Mouse (Mus musculus) brain, embryonic 14.5 days (tissue): ENCODE data around the gene Pskh1. TPM values are rescaled to one million over a fixed set of nuclear protein-coding genes. Genes with fewer than 3 reads are reported as not detected.

Experiments used
- DNase-seq: peaks from one replicate; pipeline ENCODE4 v3.0.0-alpha.2; 2011; ENCODE audit warnings: low read depth
- CTCF ChIP-seq: fragments of 200-500 bp; IDR thresholded peaks from 2 replicates; pipeline ENCODE4 v1.5.1; 2012; ENCODE audit warnings: inconsistent platforms, mild to moderate bottlenecking, moderate library complexity, borderline replicate concordance; ENCODE audit not compliant: insufficient read depth, insufficient read length; ENCODE audit errors: extremely low read depth
- POLR2A ChIP-seq: fragments of 200-500 bp; IDR thresholded peaks from 2 replicates; pipeline ENCODE4 v1.6.1; 2012; ENCODE audit warnings: mild to moderate bottlenecking, inconsistent platforms, borderline replicate concordance; ENCODE audit not compliant: poor library complexity, insufficient read depth, insufficient read length, severe bottlenecking; ENCODE audit errors: extremely low read depth
- polyA plus RNA-seq: library from polyadenylated mRNA; depleted of rRNA; stranded (reverse); fragments of >200 nt; gene quantifications from 2 replicates; pipeline ENCODE4 v1.2.3, GENCODE M21; 2012

The Pskh1 gene
- polyA plus RNA-seq, 1 experiment, result 23.6 TPM

DNA sequence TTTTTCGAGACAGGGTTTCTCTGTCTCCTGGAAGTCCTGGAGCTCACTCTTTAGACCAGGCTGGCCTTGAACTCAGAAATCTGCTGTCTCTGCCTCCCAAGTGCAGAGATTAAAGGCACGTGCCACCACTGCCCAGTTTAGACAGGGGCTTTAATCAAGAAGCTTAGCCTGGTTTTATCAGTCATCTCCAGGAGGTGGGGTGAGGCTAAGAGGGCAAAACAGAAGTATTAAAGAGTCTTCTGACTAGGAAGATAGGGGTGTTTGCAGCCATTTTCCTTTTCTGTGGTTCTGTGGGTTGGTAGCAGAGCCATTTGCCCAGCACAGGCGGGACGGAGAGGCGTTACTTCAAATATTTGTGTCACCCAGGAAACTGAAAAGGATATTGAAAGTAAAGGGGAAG is 40.9 kb upstream of the Pskh1 start:
- DNase-seq, result no peak
- TF ChIP-seq POLR2A, result no peak
- no peak for TF ChIP-seq CTCF

DNA sequence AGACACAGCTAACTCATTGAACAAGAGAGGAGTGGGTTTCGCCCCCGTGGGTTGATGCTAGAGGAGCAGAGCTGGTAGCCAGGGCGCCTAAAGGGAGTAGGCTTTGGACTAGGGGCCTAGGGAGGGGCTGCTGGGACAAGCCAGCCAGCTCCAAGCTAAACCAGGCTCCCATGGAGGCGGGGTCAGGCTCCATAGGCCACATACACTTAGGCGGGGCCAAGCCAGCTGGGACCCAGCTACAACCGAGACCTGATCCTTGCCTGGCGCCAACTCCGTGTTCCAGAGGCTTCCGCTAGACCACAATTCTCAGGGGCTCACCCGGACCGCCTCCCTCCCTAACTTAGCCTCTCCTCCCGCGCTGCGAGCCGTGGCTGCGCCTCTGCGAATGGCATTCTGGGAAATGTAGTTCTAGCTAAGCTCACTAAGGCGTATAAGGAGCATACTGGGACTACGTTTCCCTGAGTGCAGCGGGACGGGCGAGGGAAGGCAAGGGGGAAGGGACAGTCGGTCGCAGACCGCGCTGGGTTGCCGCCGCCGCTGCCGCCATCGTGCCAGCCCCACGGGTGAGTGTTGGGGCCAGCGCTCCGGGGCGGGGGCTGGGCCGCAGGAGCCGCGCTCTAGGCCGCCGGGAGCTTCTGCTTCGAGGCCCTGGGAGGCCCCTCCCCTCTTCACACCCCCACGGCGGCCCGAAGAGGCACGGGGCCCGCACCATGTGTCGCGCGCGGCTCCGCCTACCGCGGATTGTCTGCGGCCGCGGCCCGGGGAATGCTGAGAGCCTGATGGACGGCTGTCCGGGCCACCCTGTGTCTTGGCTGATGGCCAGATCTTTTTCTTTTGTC is 39.9 kb upstream of the Pskh1 start, which contains the start of gene Nutf2:
Gene Nutf2 (plus strand): TSS at position 438 of the 839 bp plus-strand sequence.
- peak; percentile 99 for DNase-seq
- TF ChIP-seq CTCF (no peak), POLR2A (peak; percentile 95)

GRCm38 (mm10) chr8:105861951-105862350 is 38.3 kb upstream of the Pskh1 start:
- TF ChIP-seq CTCF (peak; percentile 10; the same call in 1 of the 2 replicates), POLR2A (no peak)
- DNase-seq, result peak; percentile 20

DNA sequence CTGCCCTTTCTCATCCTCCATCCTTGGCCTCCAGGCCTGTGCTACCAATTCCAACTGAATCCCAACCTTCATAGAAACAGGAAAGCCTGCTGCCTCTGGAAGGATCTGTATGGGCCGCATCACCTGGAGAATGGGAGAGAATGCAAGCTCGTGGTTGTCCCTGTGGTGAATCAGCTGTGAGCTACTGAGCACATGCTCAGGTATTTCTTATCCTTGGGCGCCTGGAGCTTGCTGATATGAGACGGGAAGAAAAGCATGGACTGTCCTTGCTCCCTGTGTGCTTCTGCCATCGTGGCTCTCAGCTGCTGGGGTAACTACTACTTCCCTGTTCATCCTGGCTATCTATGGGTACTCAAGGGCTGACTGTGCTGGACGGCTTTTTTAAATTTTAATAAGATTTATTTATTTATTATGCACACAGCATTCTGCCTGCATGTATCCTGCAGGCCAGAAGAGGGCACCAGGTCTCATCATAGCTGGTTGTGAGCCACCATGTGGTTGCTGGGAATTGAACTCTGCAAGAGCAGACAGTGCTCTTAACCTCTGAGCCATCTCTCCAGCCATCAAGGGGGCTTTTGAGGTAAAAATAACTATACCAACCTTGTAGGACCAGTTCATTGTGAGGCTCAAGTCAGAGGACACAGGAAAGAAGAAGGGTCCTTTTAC is 33.7 kb upstream of the Pskh1 start:
- TF ChIP-seq CTCF (peak; percentile 23; the same call in 1 of the 2 replicates), POLR2A (no peak)
- DNase-seq, result no peak

GRCm38 (mm10) chr8:105874301-105874700 is 25.9 kb upstream of the Pskh1 start:
- no peak for TF ChIP-seq CTCF
- TF ChIP-seq POLR2A, result no peak
- DNase-seq, result no peak

DNA sequence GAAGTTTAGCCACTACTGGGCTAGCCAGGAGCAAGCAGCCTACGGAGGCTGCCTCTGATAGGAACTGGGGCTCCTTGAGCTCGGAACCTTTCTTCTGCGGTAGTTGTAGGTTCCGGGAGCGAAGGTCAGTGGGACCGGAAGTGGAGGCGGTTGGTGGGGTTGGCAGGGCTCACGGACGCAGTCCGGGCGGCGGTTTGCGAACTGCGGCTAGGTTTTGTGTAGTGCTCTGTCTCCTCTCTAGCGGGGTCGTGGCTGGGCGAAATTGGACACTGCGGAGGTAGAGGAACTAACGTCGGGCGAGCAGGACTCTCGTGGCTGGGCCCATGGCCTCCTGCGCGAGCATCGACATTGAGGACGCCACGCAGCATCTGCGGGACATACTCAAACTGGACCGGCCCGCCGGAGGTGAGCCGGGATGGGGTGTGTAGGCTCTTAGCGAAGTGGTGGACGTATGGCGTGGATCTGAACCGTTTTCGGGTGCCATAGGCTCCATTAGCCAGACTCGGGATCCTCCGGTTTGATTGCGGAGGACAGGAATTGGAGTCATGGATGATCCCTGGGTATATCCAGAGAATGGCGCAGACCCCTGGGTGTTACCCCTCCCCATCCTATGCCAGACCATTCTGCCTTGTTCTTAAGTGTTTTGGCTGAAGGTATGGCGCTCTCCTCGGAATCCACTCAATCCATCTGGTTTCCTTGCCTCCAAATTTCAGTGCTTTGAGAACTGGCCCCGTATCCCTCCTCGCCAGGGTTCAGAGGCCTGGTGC is 19.3 kb upstream of the Pskh1 start, which contains the start of gene Edc4:
Gene Edc4 (plus strand): TSS at position 128 of the 767 bp plus-strand sequence.
- TF ChIP-seq POLR2A (peak; percentile 76; the same call in 1 of the 2 replicates), CTCF (no peak)

GRCm38 (mm10) chr8:105889756-105890465 is 10.3 kb upstream of the Pskh1 start:
- no peak for TF ChIP-seq CTCF
- TF ChIP-seq POLR2A, result no peak
- DNase-seq, result no peak

More for the DNA sequence above, 19.3 kb upstream of the Pskh1 start, which contains the start of gene Edc4:
- DNase-seq, result peak; percentile 91

DNA sequence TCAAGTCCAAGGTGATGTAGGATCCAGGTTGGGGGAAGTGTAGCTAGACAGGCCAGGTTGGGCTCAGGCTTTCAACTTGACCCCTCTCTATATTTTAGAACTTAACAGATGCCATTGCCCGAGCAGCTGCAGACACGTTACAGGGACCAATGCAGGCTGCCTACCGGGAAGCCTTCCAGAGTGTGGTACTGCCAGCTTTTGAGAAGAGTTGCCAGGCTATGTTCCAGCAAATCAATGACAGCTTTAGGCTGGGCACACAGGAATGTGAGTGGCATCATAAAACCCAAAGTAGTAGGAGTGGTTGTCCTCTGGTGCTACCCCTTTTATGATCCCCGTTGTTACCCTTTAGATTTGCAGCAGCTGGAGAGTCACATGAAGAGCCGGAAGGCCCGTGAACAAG is 9.4 kb upstream of the Pskh1 start:
- DNase-seq, result no peak

DNA sequence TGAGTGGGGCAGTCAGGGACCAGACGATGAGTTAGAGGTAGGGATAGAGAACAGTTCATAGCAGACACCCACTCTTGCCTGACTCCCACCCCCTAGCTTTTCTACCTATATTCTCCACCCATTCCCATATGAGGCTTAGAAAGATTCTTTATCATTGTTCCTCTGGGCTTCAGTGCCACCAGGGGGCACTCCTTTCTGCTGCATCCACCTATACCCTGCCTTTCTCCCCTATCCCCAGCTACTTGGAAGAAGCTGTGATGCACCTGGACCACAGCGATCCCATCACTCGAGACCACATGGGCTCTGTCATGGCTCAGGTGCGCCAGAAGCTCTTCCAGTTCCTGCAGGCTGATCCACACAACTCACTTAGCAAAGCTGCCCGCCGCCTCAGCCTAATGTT is 7.8 kb upstream of the Pskh1 start:
- TF ChIP-seq CTCF (peak; percentile 47; the same call in 1 of the 2 replicates), POLR2A (no peak)
- peak; percentile 50 for DNase-seq

More for the DNA sequence above, 9.4 kb upstream of the Pskh1 start:
- TF ChIP-seq CTCF (no peak), POLR2A (no peak)

- peak; percentile 89 for DNase-seq
- TF ChIP-seq POLR2A (no peak), CTCF (no peak)
Measured at GRCm38 (mm10) chr8:105893339-105893738, 6.9 kb upstream of the Pskh1 start, which contains the start of gene Nrn1l. Gene Nrn1l, plus strand, starts transcription at chr8:105893567.
